Mouse (Mus musculus) small intestine, adult 2 months (tissue): ENCODE data around the gene Tmem176b. TPM values are rescaled to one million over a fixed set of nuclear protein-coding genes. Genes with fewer than 3 reads are reported as not detected.
A peak's percentile ranks its signal among the peaks of the same experiment; 100 is the strongest.

Experiments
- H3K27ac ChIP-seq: fragments of 200-500 bp; 2 replicates; pipeline ENCODE4 v1.5.1; 2012; ENCODE audit warnings: low read depth, low read length, control low read depth, inconsistent platforms; ENCODE audit not compliant: insufficient read depth
- H3K27me3 ChIP-seq: fragments of 200-500 bp; 2 replicates; pipeline ENCODE4 v1.6.1; 2012; ENCODE audit warnings: mild to moderate bottlenecking, moderate library complexity, low read length, inconsistent platforms; ENCODE audit not compliant: control insufficient read depth, insufficient read depth
- H3K36me3 ChIP-seq: fragments of 200-500 bp; 2 replicates; pipeline ENCODE4 v1.6.1; 2012; ENCODE audit warnings: mild to moderate bottlenecking, low read length, control low read depth, inconsistent platforms; ENCODE audit not compliant: control insufficient read depth, insufficient read depth
- H3K4me1 ChIP-seq: fragments of 200-500 bp; 2 replicates; pipeline ENCODE4 v1.6.1; 2012; ENCODE audit warnings: low read length, inconsistent platforms, mixed read lengths; ENCODE audit not compliant: control insufficient read depth, insufficient read depth, insufficient read length
- H3K4me3 ChIP-seq: fragments of 200-500 bp; 2 replicates; pipeline ENCODE4 v1.5.1; 2012; ENCODE audit warnings: low read depth, mild to moderate bottlenecking, control low read depth, inconsistent platforms, low read length, moderate library complexity
- CTCF ChIP-seq: fragments of 200-500 bp; IDR thresholded peaks from 2 replicates; pipeline ENCODE4 v1.5.1; 2012; ENCODE audit warnings: low read depth, mild to moderate bottlenecking, control low read depth, inconsistent platforms, low read length, moderate library complexity, mixed read lengths; ENCODE audit not compliant: insufficient replicate concordance, insufficient read length; ENCODE audit errors: extremely low read depth
- POLR2A ChIP-seq: fragments of 200-500 bp; IDR thresholded peaks from 2 replicates; pipeline ENCODE4 v1.6.1; 2012; ENCODE audit warnings: low read depth, mild to moderate bottlenecking, control low read depth, inconsistent platforms, low read length, moderate library complexity
- WGBS: fragments of 180-500 bp; shearing (Covaris S2); methylation state at CpG from one replicate; pipeline ENCODE4 v1.1.7; 2018; 5-methylcytosine and 5-hydroxymethylcytosine counted together
- polyA plus RNA-seq: library from polyadenylated mRNA; depleted of rRNA; stranded (reverse); fragments of >200 nt; gene quantifications from 2 replicates; pipeline ENCODE4 v1.2.3, GENCODE M21; 2012

Gene Tmem176b
- polyA plus RNA-seq, 1 experiment = 211 TPM

DNA sequence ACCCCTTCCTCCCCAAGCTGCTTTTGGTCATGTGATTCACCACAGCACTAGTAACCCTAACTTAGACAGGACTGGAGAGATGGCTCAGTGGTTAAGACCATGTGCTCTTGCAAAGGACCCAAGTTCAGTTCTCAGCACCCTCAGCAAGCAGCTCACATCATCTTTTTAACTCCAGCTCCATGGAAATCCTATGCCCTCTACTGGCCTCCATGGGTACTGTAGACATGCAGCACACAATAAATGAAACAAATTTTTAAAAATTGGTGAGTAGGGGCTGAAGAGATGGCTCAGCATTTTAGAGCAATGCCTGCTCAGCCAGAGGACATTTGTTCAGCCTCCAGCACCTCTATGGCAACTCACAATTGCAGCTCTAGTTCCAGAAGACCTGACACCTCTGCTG is 26.3 kb downstream of the Tmem176b start:
- TF ChIP-seq CTCF = no peak
- TF ChIP-seq POLR2A = no peak
- Histone ChIP-seq H3K4me3 (no peak overlapping the region), H3K27me3 (no peaks in the 10 kb centered on the region), H3K36me3 (no peaks in the 10 kb centered on the region), H3K27ac (no peak overlapping the region), H3K4me1 (no peaks in the 10 kb centered on the region)

DNA sequence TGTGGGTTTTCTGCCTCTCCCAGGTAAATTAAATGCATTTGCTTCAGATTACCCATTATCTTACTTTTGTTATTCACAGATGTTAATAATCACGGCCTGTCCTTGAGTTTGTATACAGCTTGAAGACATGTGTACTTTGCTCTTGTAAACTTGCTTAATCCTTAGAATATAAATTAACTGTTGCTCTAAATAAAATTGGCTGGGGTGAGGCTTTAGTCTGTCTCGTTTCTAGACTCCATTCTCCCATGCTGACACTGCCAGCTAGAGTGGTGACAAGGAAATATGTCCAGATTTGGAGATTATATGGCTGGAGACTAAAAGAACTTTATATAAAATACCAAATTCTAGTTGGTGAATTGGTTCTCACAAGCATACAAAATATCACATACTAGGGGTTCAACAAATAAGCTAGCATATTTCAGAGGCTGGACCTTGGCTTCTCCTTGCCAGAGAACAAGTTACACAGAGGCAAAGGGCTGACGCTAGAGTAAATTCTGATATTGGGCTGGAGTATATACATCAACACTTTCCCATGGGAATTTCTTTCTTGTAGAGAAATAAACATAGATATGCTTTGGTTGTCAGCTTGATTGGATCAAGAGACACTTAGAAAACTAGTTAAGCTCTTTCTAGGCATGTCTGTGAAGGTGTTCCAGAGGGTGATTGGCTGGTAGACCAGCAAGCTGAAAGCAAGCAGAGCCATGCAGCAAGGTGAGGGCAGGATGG is 31.6 kb downstream of the Tmem176b start:
- H3K4me1 ChIP-seq = no peaks in the 10 kb centered on the region
- H3K27ac ChIP-seq = peak overlapping the region; percentile 35
- H3K4me3 ChIP-seq = no peak overlapping the region
- no peaks in the 10 kb centered on the region for H3K27me3 ChIP-seq
- 49% methylated on average over 3 of the region's 3 CpGs for WGBS
- no peaks in the 10 kb centered on the region for H3K36me3 ChIP-seq
- TF ChIP-seq POLR2A = no peak

DNA sequence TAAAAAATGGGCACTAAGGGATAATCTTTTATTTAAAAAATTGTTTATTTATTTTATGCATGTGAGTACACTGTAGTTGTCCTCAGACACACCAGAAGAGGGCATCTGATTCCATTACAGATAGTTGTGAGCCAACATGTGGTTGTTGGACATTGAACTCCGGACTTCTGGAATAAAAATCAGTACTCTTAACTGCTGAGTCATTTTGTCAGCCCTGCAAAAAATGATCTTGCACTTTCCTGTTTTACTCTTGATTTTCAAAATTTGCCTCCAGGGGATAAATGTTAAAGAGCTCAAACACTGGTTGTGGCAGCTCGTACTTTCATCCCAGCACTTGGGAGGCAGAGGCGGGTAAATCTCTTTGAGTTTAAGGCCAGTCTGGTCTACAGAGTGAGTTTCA is 34.5 kb downstream of the Tmem176b start:
- H3K4me1 ChIP-seq = no peaks in the 10 kb centered on the region
- WGBS = 89% methylated on average over 3 of the region's 3 CpGs
- TF ChIP-seq POLR2A (no peak), CTCF (no peak)
- H3K27me3 ChIP-seq = no peaks in the 10 kb centered on the region
- no peak overlapping the region for H3K4me3 ChIP-seq
- no peak overlapping the region for H3K27ac ChIP-seq
- no peaks in the 10 kb centered on the region for H3K36me3 ChIP-seq

DNA sequence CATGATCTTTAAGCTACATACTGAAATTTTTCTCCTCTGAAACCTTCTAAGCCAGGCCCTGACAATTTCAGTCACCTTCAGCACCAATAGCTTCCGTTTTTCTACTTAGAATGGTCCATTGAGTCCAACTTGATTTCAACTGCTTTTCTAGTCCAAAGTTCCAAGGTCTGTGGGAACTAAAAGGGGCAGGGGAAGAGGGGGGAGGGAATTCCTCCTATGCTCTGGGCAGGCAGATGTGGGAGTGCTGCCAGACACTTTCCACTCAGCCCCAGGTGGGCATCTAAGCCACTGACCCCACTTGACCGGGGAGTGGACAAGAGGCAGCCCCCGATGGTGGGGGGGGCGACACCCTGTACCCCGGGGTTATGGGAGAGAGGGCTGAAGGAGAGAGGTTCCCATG is 37.0 kb downstream of the Tmem176b start:
- no peaks in the 10 kb centered on the region for H3K27me3 ChIP-seq
- H3K4me3 ChIP-seq = no peak overlapping the region
- H3K27ac ChIP-seq = no peak overlapping the region
- 82% methylated on average over 5 of the region's 5 CpGs for WGBS
- H3K4me1 ChIP-seq = no peaks in the 10 kb centered on the region
- TF ChIP-seq CTCF (no peak), POLR2A (no peak)
- no peaks in the 10 kb centered on the region for H3K36me3 ChIP-seq

DNA sequence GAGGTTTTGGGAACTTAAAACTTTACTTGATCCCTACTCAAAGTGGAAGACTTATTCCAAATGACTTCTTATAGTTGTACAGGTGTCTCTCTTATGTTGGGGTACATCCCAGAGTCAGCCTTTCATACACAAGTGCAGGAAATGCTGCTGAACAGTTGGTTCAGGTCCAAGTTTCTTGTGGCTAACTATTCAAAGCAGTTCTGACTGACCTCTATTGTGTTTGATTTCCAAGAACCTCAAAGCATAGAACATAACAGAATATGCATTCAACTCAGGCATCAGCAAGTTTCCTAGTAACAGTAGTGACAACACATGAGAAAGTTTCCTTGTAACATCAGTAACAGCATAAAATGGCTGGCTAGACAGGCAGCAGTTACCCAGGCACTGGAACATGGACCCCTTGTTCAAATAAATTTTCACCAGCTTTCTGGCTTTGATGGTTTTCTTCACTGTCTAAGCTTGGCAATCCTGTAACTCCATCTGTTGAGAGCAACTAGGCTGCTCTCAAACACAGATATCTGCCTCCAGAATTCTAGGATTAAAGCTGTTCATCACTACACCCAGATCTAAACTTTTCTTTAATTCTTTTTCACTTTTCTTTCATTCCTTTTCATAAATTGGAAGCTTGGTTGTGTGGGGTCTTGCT is 37.8 kb downstream of the Tmem176b start:
- Histone ChIP-seq H3K4me3 (no peak overlapping the region), H3K4me1 (no peaks in the 10 kb centered on the region)
- TF ChIP-seq CTCF (no peak), POLR2A (no peak)

DNA sequence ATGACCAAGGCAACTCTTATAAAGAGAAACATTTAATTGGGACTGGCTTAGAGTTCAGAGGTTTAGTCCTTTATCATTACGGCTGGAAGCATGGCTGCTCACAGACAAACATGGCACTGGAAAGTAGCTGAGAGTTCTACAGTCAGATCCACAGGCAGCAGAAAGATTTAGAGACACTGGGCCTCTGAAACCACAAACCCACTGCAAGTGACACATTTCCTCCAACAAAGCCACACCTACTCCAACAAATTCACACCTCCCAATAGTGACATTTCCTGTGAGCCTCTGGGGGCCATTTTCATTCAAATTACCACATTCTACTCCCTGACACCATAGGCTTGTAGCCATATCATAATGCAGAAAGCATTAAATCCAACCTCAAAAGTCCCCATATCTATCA is 39.4 kb downstream of the Tmem176b start:
- no peaks in the 10 kb centered on the region for H3K27me3 ChIP-seq
- WGBS = 86% methylated on average over 1 of the region's 1 CpGs
- no peaks in the 10 kb centered on the region for H3K36me3 ChIP-seq
- no peak overlapping the region for H3K4me3 ChIP-seq
- TF ChIP-seq POLR2A = no peak
- no peak for TF ChIP-seq CTCF
- no peak overlapping the region for H3K27ac ChIP-seq
- H3K4me1 ChIP-seq = no peaks in the 10 kb centered on the region

More for the DNA sequence above, 37.8 kb downstream of the Tmem176b start:
- no peak overlapping the region for H3K27ac ChIP-seq
- H3K36me3 ChIP-seq = no peaks in the 10 kb centered on the region
- H3K27me3 ChIP-seq = no peaks in the 10 kb centered on the region

DNA sequence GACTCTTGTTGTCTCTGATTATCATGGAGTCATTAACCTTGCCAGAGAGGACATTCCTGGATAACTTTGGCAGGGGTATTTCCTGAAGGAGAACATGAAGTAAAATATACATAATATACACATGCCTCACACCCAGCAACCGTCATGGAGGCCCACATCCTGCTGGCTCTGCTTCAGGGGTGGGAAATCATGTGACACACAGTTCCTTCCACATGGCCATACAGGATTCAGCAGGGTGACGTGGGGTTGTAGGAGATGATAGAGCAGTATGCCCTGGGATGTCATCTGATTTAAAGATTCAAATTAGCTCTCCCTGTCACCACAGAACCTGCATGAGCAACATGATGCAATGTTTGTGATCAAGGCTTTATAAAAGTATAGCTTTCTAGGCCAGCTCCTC is 53.4 kb downstream of the Tmem176b start:
- Histone ChIP-seq H3K27me3 (no peaks in the 10 kb centered on the region), H3K4me3 (no peak overlapping the region), H3K27ac (no peak overlapping the region), H3K4me1 (peaks cover 5% of the 10 kb centered on the region; the same call in 1 of the 2 replicates), H3K36me3 (no peaks in the 10 kb centered on the region)
- TF ChIP-seq CTCF = no peak
- TF ChIP-seq POLR2A = no peak
- WGBS = 81% methylated on average over 2 of the region's 2 CpGs

DNA sequence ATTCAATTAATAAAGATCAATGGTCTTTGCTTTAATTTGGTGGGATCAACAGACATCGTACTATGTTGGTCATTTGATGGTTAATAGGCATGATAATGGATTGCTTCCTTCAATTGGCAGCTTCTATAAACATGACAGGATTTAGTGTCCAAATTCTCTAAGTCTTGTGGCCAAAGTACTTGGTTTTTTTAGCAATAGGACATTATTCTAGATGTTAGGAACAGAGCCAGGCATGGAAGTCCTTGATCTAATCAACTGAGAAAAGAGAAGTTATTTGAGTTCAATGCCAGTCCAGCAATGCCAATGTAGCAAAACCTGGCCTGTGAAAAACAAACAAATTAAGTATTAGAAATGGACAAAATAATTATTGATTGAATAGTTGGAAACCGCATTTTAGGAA is 55.7 kb downstream of the Tmem176b start:
- H3K27ac ChIP-seq = no peak overlapping the region
- no peaks in the 10 kb centered on the region for H3K27me3 ChIP-seq

More for the DNA sequence above, 55.7 kb downstream of the Tmem176b start:
- Histone ChIP-seq H3K4me1 (peaks cover 2% of the 10 kb centered on the region; the same call in 1 of the 2 replicates), H3K4me3 (no peak overlapping the region), H3K36me3 (no peaks in the 10 kb centered on the region)
- WGBS = 69% methylated on average over 2 of the region's 2 CpGs
- TF ChIP-seq CTCF (no peak), POLR2A (no peak)
